Mouse (Mus musculus) liver, embryonic 14.5 days (tissue): ENCODE measurements around the gene Evpl.

ENCODE experiments used
- CTCF ChIP-seq: IDR thresholded peaks from 2 replicates; pipeline ENCODE4 v1.5.1; 2016; ENCODE audit warnings: antibody characterized with exemption, low read depth, control low read depth
- EP300 ChIP-seq: IDR thresholded peaks from 2 replicates; pipeline ENCODE4 v1.6.1; 2016; ENCODE audit warnings: antibody characterized with exemption, low read depth

DNA sequence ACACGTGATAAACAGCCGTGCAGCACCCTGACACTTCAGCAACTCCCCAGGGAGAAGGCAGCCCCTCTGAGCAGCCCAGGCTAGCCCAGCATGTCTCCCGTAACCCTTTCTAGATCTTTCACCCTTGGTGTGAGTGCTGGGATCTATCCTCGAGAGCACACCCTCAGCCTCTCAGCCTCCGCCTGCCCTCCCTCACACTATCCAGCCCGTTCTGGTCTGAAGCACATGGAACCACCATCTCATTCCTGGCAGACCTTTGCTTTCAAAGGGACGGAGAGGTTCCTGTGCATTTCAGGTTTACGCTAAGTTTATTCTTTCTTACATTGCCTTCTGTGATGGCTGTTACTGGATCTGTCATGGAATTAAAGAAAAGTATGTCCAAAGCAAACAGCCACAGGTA lies 6.7 kb upstream of the Evpl start:
- TF ChIP-seq CTCF = no peak
- TF ChIP-seq EP300 = no peak
